Mouse (Mus musculus) heart, adult 2 months (tissue): ENCODE results near the gene Cct8. TPM values are rescaled to one million over a fixed set of nuclear protein-coding genes. Genes with fewer than 3 reads are reported as not detected.

Experiments
- DNase-seq, 2 experiments: peaks; one replicate each; pipeline ENCODE4 v3.0.0; 2021
- H3K27ac ChIP-seq: fragments of 200-600 bp; 2 replicates; pipeline ENCODE4 v1.8.1; 2022
- H3K27me3 ChIP-seq: fragments of 200-500 bp; 2 replicates; pipeline ENCODE4 v1.6.1; 2012; ENCODE audit warnings: mild to moderate bottlenecking, low read length, inconsistent platforms, mixed read lengths; ENCODE audit not compliant: control insufficient read depth, insufficient read depth
- H3K36me3 ChIP-seq: fragments of 200-500 bp; 2 replicates; pipeline ENCODE4 v1.6.1; 2012; ENCODE audit warnings: low read length, inconsistent platforms; ENCODE audit not compliant: control insufficient read depth, insufficient read depth
- H3K4me1 ChIP-seq: fragments of 200-500 bp; 2 replicates; pipeline ENCODE4 v1.6.1; 2011; ENCODE audit warnings: low read length; ENCODE audit not compliant: control insufficient read depth, insufficient read depth
- H3K4me3 ChIP-seq: fragments of 200-600 bp; 2 replicates; pipeline ENCODE4 v1.8.1; 2022
- H3K79me2 ChIP-seq: fragments of 200-500 bp; replicated peaks from 2 replicates; pipeline ENCODE4 v1.6.1; 2012; ENCODE audit warnings: mild to moderate bottlenecking, inconsistent platforms, low read length, moderate library complexity, mixed read lengths; ENCODE audit not compliant: control insufficient read depth, insufficient read depth
- H3K9ac ChIP-seq: fragments of 200-500 bp; 2 replicates; pipeline ENCODE4 v1.6.1; 2012; ENCODE audit warnings: low read depth, mild to moderate bottlenecking, control low read depth, inconsistent platforms, low read length, mixed read lengths
- CTCF ChIP-seq: fragments of 200-600 bp; IDR thresholded peaks from 2 replicates; pipeline ENCODE4 v1.8.1; 2022; ENCODE audit warnings: antibody characterized with exemption, mild to moderate bottlenecking, moderate library complexity
- EP300 ChIP-seq: fragments of 200-500 bp; IDR thresholded peaks from 2 replicates; pipeline ENCODE4 v1.6.1; 2011; ENCODE audit warnings: low read depth, low read length, control low read depth; ENCODE audit not compliant: insufficient read depth
- POLR2A ChIP-seq: fragments of 200-500 bp; IDR thresholded peaks from 2 replicates; pipeline ENCODE4 v1.6.1; 2011; ENCODE audit warnings: mild to moderate bottlenecking, low read depth, low read length, control low read depth; ENCODE audit not compliant: insufficient read depth
- WGBS: fragments of 180-500 bp; shearing (Covaris S2); methylation state at CpG from one replicate; pipeline ENCODE4 v1.1.7; 2018; 5-methylcytosine and 5-hydroxymethylcytosine counted together
- intact Hi-C: fragments of 180-260 bp; cut with DNase I; formaldehyde crosslinking; loops from one replicate; pipeline ENCODE4 v1.15.1; 2025
- polyA plus RNA-seq: library from polyadenylated mRNA; depleted of rRNA; stranded (reverse); fragments of >200 nt; gene quantifications from 2 replicates; pipeline ENCODE4 v1.2.3, GENCODE M21; 2012
- total RNA-seq, 2 experiments: library from RNA; stranded (reverse); gene quantifications; 2 replicates each; pipeline ENCODE4 v1.2.3; 2021

Gene Cct8
- total and polyA plus RNA-seq, 3 experiments = 32.0 to 164 (median 149) TPM

- Histone ChIP-seq H3K4me3 (no peak overlapping the region), H3K36me3 (peaks cover 11% of the 10 kb centered on the region), H3K27me3 (no peaks in the 10 kb centered on the region), H3K79me2 (no peaks in the 10 kb centered on the region), H3K27ac (no peak overlapping the region), H3K4me1 (no peaks in the 10 kb centered on the region), H3K9ac (no peak overlapping the region)
- 65% methylated on average over 2 of the region's 2 CpGs for WGBS
- no peak for DNase-seq
- no peak for TF ChIP-seq POLR2A
- TF ChIP-seq EP300 = no peak
- no peak for TF ChIP-seq CTCF
- intact Hi-C loops = no loop called here
Measured at GRCm38 (mm10) chr16:87488605-87489004, 7.1 kb downstream of the Cct8 start.

- Histone ChIP-seq H3K9ac (no peak overlapping the region), H3K79me2 (peaks cover 1% of the 10 kb centered on the region; the same call in 1 of the 2 replicates), H3K4me1 (no peaks in the 10 kb centered on the region; the same call in 1 of the 2 replicates), H3K27me3 (no peaks in the 10 kb centered on the region), H3K27ac (no peak overlapping the region), H3K36me3 (peaks cover 15% of the 10 kb centered on the region), H3K4me3 (no peak overlapping the region)
- DNase-seq = no peak
- intact Hi-C loops = no loop called here
- 85% methylated on average over 5 of the region's 5 CpGs for WGBS
- TF ChIP-seq CTCF (no peak), POLR2A (no peak), EP300 (no peak)
Measured at GRCm38 (mm10) chr16:87486739-87487138, 8.9 kb downstream of the Cct8 start.

- no peak overlapping the region for H3K9ac ChIP-seq
- H3K27ac ChIP-seq = no peak overlapping the region
- no peak overlapping the region for H3K4me3 ChIP-seq
- TF ChIP-seq POLR2A = no peak
- no peak for TF ChIP-seq CTCF
- no peak for TF ChIP-seq EP300
- no peaks in the 10 kb centered on the region; the same call in 1 of the 2 replicates for H3K4me1 ChIP-seq
- H3K27me3 ChIP-seq = no peaks in the 10 kb centered on the region
- intact Hi-C loops = no loop called here
- peaks cover 22% of the 10 kb centered on the region for H3K36me3 ChIP-seq
- 85% methylated on average over 5 of the region's 5 CpGs for WGBS
- peaks cover 1% of the 10 kb centered on the region; the same call in 1 of the 2 replicates for H3K79me2 ChIP-seq
- no peak for DNase-seq
Measured at GRCm38 (mm10) chr16:87484367-87484766, 11.3 kb downstream of the Cct8 start.

- Histone ChIP-seq H3K9ac (no peak overlapping the region), H3K79me2 (no peaks in the 10 kb centered on the region; the same call in 1 of the 2 replicates), H3K36me3 (peaks cover 13% of the 10 kb centered on the region), H3K4me1 (no peaks in the 10 kb centered on the region; the same call in 1 of the 2 replicates), H3K27me3 (no peaks in the 10 kb centered on the region), H3K27ac (no peak overlapping the region), H3K4me3 (no peak overlapping the region)
- intact Hi-C loops = no loop called here
- WGBS = 63% methylated on average over 4 of the region's 4 CpGs
- TF ChIP-seq CTCF = no peak
- TF ChIP-seq POLR2A = no peak
- no peak for TF ChIP-seq EP300
- peak in 1 of 2 experiments; percentile 20 for DNase-seq
Measured at GRCm38 (mm10) chr16:87470579-87470978, 25.1 kb downstream of the Cct8 start.

- WGBS = 97% methylated on average over 3 of the region's 3 CpGs
- no peak overlapping the region for H3K4me3 ChIP-seq
- H3K36me3 ChIP-seq = peaks cover 6% of the 10 kb centered on the region
- intact Hi-C loops = no loop called here
- peaks cover 4% of the 10 kb centered on the region for H3K4me1 ChIP-seq
- no peak overlapping the region for H3K9ac ChIP-seq
- no peak for DNase-seq
- TF ChIP-seq POLR2A (no peak), CTCF (peak; percentile 33; the same call in 1 of the 2 replicates)
- H3K27ac ChIP-seq = no peak overlapping the region
- H3K79me2 ChIP-seq = peaks cover 6% of the 10 kb centered on the region
- no peaks in the 10 kb centered on the region for H3K27me3 ChIP-seq
Measured at GRCm38 (mm10) chr16:87458752-87459151, 36.9 kb downstream of the Cct8 start.

GRCm38 (mm10) chr16:87455180-87455611 lies 40.5 kb downstream of the Cct8 start:
- peak overlapping the region; percentile 95 for H3K9ac ChIP-seq
- H3K27ac ChIP-seq = peak overlapping the region; percentile 91
- DNase-seq = no peak
- H3K27me3 ChIP-seq = no peaks in the 10 kb centered on the region
- H3K36me3 ChIP-seq = peaks cover 6% of the 10 kb centered on the region
- H3K79me2 ChIP-seq = peaks cover 6% of the 10 kb centered on the region
- peaks cover 4% of the 10 kb centered on the region for H3K4me1 ChIP-seq
- H3K4me3 ChIP-seq = peak overlapping the region; percentile 97
- no peak for TF ChIP-seq EP300
- no peak for TF ChIP-seq POLR2A
- TF ChIP-seq CTCF = no peak
- intact Hi-C loops = loop anchor here (1.0 to 2.0 kb wide), 3 partner anchors 14 to 40 kb away; partner anchors contain the start of genes Cct8, Ltn1 and Rwdd2b
- WGBS = under 1% methylated on average over 38 of the region's 38 CpGs
